Mouse (Mus musculus): ENCODE data around the gene Krt39. TPM values are rescaled to one million over a fixed set of nuclear protein-coding genes. Genes with fewer than 3 reads are reported as not detected.

Krt39 gene
- polyA plus RNA-seq (2015; fragmentation: Nextera tagmentation; extraction: Ambion mirVana) = not detected in 2 replicates

GRCm38 (mm10) chr11:99521288-99521860 lies at the start of gene Krt39:
Krt39 (minus strand) TSS chr11:99521338.
- WGBS = 81% methylated on average over 13 of the region's 13 CpGs
- no peak for ATAC-seq (ENCODE audit: low read depth)
- no peak within 1 kb of the TSS for H3K4me3 ChIP-seq
- H3K4me2 ChIP-seq = no peak within 1 kb of the TSS
- H3K27me3 ChIP-seq = no peaks in the 10 kb centered on the region
- H3K9ac ChIP-seq = no peak within 1 kb of the TSS
- H3K27ac ChIP-seq (replicated peaks) = no peak within 1 kb of the TSS
- no peaks in the 10 kb centered on the region for H3K4me1 ChIP-seq (replicated peaks)
- H3K9me3 ChIP-seq = no peaks in the 10 kb centered on the region
- no peaks in the 10 kb centered on the region for H3K36me3 ChIP-seq

DNA sequence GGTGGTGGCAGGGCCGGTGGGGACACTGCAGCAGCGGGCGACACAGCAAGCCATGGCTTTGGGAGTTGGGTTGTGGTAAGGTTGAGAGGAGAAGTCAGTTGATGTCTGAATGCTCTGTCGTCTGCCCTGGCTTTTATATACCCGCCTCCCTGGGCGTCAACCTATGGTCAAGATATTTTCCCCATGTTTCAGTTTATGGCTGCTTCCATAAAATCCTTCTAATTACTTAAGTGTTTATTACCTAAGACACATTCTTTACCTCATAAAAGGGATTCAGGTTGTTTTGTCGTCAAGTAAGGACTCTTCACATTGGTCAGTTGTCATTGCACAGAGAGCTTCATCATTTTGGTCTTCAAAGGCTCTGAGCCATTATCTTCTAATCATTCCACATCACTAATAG lies 45.4 kb upstream of the Krt39 start, which contains the start of gene Krtap3-1:
Krtap3-1 (minus strand) TSS at position 101 of the 400 bp plus-strand sequence.
- no peak for ATAC-seq (ENCODE audit: low read depth)
- H3K36me3 ChIP-seq = no peaks in the 10 kb centered on the region
- no peak within 1 kb of the TSS for H3K27ac ChIP-seq (replicated peaks)
- no peak within 1 kb of the TSS for H3K4me3 ChIP-seq
- no peaks in the 10 kb centered on the region for H3K27me3 ChIP-seq
- no peaks in the 10 kb centered on the region for H3K9me3 ChIP-seq
- WGBS = 62% methylated on average over 7 of the region's 7 CpGs
- H3K9ac ChIP-seq = no peak within 1 kb of the TSS
- no peaks in the 10 kb centered on the region for H3K4me1 ChIP-seq (replicated peaks)
- no peak within 1 kb of the TSS for H3K4me2 ChIP-seq

DNA sequence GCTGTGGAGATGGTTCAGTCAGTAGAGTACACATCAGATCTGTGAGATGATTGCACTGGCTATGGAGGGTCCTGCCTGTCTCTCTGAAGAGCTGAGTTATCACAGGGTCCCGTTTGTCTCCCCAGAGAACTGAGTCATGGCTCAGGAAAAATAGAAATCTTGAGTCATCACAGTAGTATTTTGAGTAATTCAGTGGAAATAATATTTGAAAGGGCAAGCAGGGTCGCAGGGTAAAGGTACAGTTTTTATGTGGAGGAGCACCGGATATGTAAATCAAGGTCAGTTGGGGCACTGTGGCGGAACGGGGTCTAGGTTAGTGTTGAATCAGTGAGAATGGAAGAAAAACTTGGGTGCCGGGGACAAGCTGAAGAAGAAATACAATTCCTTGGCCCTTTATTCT lies 41.4 kb upstream of the Krt39 start:
- Histone ChIP-seq H3K4me1 (replicated peaks) (no peaks in the 10 kb centered on the region), H3K4me3 (no peak overlapping the region), H3K36me3 (no peaks in the 10 kb centered on the region), H3K4me2 (no peak overlapping the region), H3K27me3 (no peaks in the 10 kb centered on the region), H3K27ac (replicated peaks) (no peak overlapping the region), H3K9ac (no peak overlapping the region), H3K9me3 (no peaks in the 10 kb centered on the region)
- 87% methylated on average over 6 of the region's 6 CpGs for WGBS
- ATAC-seq (ENCODE audit: low read depth) = no peak

- H3K27ac ChIP-seq (replicated peaks) = no peak within 1 kb of the TSS
- H3K4me1 ChIP-seq (replicated peaks) = no peaks in the 10 kb centered on the region
- H3K9ac ChIP-seq = no peak within 1 kb of the TSS
- H3K27me3 ChIP-seq = no peaks in the 10 kb centered on the region
- no peak for ATAC-seq (ENCODE audit: low read depth)
- no peaks in the 10 kb centered on the region for H3K36me3 ChIP-seq
- H3K4me2 ChIP-seq = no peak within 1 kb of the TSS
- no peak within 1 kb of the TSS for H3K4me3 ChIP-seq
- 95% methylated on average over 9 of the region's 9 CpGs for WGBS
- H3K9me3 ChIP-seq = no peaks in the 10 kb centered on the region
Measured at GRCm38 (mm10) chr11:99559366-99559765, 38.2 kb upstream of the Krt39 start, which contains the start of gene Gm11939. Gm11939 (minus strand) TSS chr11:99559466.

GRCm38 (mm10) chr11:99557976-99558745 lies 37.0 kb upstream of the Krt39 start:
- Histone ChIP-seq H3K27me3 (no peaks in the 10 kb centered on the region), H3K9ac (no peak overlapping the region), H3K27ac (replicated peaks) (no peak overlapping the region), H3K4me2 (no peak overlapping the region), H3K4me1 (replicated peaks) (no peaks in the 10 kb centered on the region), H3K4me3 (no peak overlapping the region), H3K9me3 (no peaks in the 10 kb centered on the region), H3K36me3 (no peaks in the 10 kb centered on the region)
- no peak for ATAC-seq (ENCODE audit: low read depth)
- WGBS = 92% methylated on average over 3 of the region's 3 CpGs

- Histone ChIP-seq H3K9me3 (no peaks in the 10 kb centered on the region), H3K4me2 (no peak within 1 kb of the TSS), H3K4me1 (replicated peaks) (no peaks in the 10 kb centered on the region), H3K27ac (replicated peaks) (no peak within 1 kb of the TSS), H3K36me3 (no peaks in the 10 kb centered on the region), H3K4me3 (no peak within 1 kb of the TSS), H3K27me3 (no peaks in the 10 kb centered on the region), H3K9ac (no peak within 1 kb of the TSS)
- no peak for ATAC-seq (ENCODE audit: low read depth)
- WGBS = 78% methylated on average over 2 of the region's 2 CpGs
Measured at GRCm38 (mm10) chr11:99556753-99557152, 35.6 kb upstream of the Krt39 start, which contains the start of gene Krtap3-2. Krtap3-2 (minus strand) TSS chr11:99556853.

DNA sequence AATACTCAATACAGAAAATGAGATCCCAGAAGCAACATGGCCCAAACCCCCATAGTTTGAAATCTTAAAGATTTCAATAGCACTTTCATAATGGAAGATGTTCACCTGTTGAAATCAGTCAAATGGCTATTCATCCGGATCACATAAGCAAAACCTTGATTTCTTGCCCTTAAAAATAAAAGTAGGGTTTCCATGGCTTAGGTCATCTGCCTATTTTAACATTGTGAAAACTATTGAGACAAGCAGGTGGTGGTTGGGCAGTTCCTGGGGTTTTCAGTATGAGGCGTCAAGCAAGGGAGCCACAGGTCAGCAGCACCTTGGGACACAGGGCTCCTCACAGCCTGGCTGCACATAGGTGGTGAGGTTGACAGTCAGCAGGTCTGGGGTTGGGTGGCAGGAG lies 35.1 kb upstream of the Krt39 start:
- ATAC-seq (ENCODE audit: low read depth) = no peak
- Histone ChIP-seq H3K27ac (replicated peaks) (no peak overlapping the region), H3K36me3 (no peaks in the 10 kb centered on the region), H3K9ac (no peak overlapping the region), H3K4me2 (no peak overlapping the region), H3K4me3 (no peak overlapping the region), H3K9me3 (no peaks in the 10 kb centered on the region), H3K4me1 (replicated peaks) (no peaks in the 10 kb centered on the region), H3K27me3 (no peaks in the 10 kb centered on the region)
- 92% methylated on average over 2 of the region's 2 CpGs for WGBS

DNA sequence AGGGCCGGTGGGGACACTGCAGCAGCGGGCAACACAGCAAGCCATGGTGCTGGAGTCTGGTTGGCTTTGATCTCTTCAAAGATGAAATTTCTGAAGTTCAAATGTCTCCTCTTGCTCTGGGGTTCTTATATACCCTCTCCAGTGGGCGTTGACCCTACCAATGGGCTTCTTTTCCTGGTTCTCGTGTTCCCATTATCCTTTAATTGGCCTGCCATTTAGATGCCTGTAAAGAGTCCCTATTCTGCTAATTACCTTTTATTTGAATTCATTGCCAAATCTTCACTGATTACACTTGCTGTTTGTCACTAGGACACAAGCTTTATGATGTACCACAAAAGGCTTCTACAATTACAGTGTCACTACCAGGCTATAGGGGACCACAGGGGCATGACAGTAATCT lies 29.6 kb upstream of the Krt39 start, which contains the start of gene Krtap3-3:
Krtap3-3 (minus strand) TSS at position 101 of the 400 bp plus-strand sequence.
- Histone ChIP-seq H3K9me3 (no peaks in the 10 kb centered on the region), H3K27ac (replicated peaks) (no peak within 1 kb of the TSS), H3K4me3 (no peak within 1 kb of the TSS), H3K4me2 (no peak within 1 kb of the TSS), H3K27me3 (no peaks in the 10 kb centered on the region), H3K4me1 (replicated peaks) (no peaks in the 10 kb centered on the region), H3K36me3 (no peaks in the 10 kb centered on the region), H3K9ac (no peak within 1 kb of the TSS)
- no peak for ATAC-seq (ENCODE audit: low read depth)
- 45% methylated on average over 4 of the region's 4 CpGs for WGBS

DNA sequence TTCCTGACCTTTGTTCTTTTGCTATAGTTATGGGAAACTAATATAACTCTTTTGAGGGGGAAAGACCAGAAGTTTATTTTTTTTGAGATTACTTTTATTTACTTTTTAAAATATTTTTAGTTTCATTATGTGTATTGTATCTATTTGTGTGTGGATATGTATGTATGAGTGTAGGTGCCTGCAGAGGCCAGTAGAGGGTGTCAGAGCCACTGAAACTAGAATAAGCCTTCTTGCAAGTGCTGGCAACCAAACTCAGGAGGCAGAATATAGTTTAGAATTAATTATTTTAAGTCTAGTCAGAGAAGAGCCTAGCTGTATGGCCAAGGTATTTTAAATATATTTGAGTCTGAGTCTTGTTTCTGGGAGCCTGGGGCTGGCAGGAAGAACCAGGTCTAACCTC lies 26.8 kb upstream of the Krt39 start:
- H3K36me3 ChIP-seq = no peaks in the 10 kb centered on the region
- no peak for ATAC-seq (ENCODE audit: low read depth)
- no peak overlapping the region for H3K4me2 ChIP-seq
- no peaks in the 10 kb centered on the region for H3K9me3 ChIP-seq
- no peak overlapping the region for H3K9ac ChIP-seq
- H3K27me3 ChIP-seq = no peaks in the 10 kb centered on the region; the same call in 1 of the 2 replicates
- no peak overlapping the region for H3K27ac ChIP-seq (replicated peaks)
- H3K4me1 ChIP-seq (replicated peaks) = no peaks in the 10 kb centered on the region
- no peak overlapping the region for H3K4me3 ChIP-seq

- Histone ChIP-seq H3K27me3 (no peaks in the 10 kb centered on the region; the same call in 1 of the 2 replicates), H3K27ac (replicated peaks) (no peak overlapping the region), H3K4me2 (no peak overlapping the region), H3K4me3 (no peak overlapping the region), H3K9ac (no peak overlapping the region), H3K9me3 (no peaks in the 10 kb centered on the region), H3K36me3 (no peaks in the 10 kb centered on the region), H3K4me1 (replicated peaks) (no peaks in the 10 kb centered on the region)
- WGBS = 63% methylated on average over 9 of the region's 9 CpGs
- ATAC-seq (ENCODE audit: low read depth) = no peak
Measured at GRCm38 (mm10) chr11:99539721-99540120, 18.6 kb upstream of the Krt39 start.

DNA sequence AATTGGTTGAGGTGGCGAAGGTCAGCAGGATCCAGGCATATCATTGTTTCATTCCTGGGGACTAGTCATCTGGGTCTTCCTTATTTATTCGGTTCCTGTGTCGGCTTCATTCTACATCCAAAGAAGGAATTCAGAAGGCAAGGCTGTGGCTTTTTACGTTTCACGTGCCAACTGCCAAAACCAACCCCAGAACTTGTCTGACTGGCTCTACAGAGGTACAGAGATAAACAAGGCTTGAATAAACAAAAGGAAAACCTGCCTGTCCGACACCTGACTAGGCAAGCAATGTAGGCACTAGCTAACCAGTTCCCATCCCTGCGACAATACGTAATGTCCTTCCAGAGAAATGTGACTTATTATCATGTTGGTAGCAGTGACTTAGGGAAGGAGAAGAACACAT lies 7.0 kb downstream of the Krt39 start:
- Histone ChIP-seq H3K27ac (replicated peaks) (no peak overlapping the region), H3K4me3 (no peak overlapping the region), H3K36me3 (no peaks in the 10 kb centered on the region), H3K9me3 (no peaks in the 10 kb centered on the region), H3K9ac (no peak overlapping the region), H3K4me1 (replicated peaks) (no peaks in the 10 kb centered on the region), H3K4me2 (no peak overlapping the region), H3K27me3 (no peaks in the 10 kb centered on the region)
- no peak for ATAC-seq (ENCODE audit: low read depth)
- WGBS = 90% methylated on average over 8 of the region's 8 CpGs

- no peak overlapping the region for H3K4me2 ChIP-seq
- no peak overlapping the region for H3K4me3 ChIP-seq
- 87% methylated on average over 9 of the region's 9 CpGs for WGBS
- no peaks in the 10 kb centered on the region for H3K36me3 ChIP-seq
- H3K9ac ChIP-seq = no peak overlapping the region
- H3K4me1 ChIP-seq (replicated peaks) = no peaks in the 10 kb centered on the region
- no peaks in the 10 kb centered on the region for H3K9me3 ChIP-seq
- no peak overlapping the region for H3K27ac ChIP-seq (replicated peaks)
- H3K27me3 ChIP-seq = no peaks in the 10 kb centered on the region
- no peak for ATAC-seq (ENCODE audit: low read depth)
Measured at GRCm38 (mm10) chr11:99500095-99500805, 20.9 kb downstream of the Krt39 start.

Measured in neural tube, embryonic 13.5 days (tissue).